Mouse (Mus musculus): ENCODE results near the gene Gtf2h4. TPM values are rescaled to one million over a fixed set of nuclear protein-coding genes. Genes with fewer than 3 reads are reported as not detected.
A peak's percentile ranks its signal among the peaks of the same experiment; 100 is the strongest.

The Gtf2h4 gene
- polyA plus RNA-seq, 1 experiment from 2014 or later, result 36.2 TPM

DNA sequence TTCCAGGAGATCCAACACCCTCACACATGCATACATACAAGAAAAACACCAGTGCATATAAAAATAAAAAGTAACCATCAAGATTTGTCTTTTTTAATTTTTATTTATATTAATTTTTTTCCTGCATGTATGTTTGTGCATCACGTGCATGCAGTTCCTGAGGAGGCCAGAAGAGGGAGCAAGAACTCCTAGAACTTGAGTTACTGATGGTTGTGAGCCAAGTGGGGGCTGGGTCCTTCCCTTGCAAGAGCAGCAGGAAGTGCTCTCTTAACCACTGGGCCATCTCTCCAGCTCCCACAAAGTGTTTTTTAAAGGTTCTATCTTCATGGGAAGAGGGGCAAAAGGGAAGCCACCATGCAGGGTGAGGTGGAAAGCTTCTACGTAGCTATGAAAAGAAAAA lies 21.8 kb upstream of the Gtf2h4 start:
- no peak overlapping the region for H3K27ac ChIP-seq
- no peak overlapping the region for H3K9ac ChIP-seq
- WGBS, result 95% methylated on average over 2 of the region's 2 CpGs
- H3K4me1 ChIP-seq, result peaks cover 34% of the 10 kb centered on the region
- no peaks in the 10 kb centered on the region for H3K27me3 ChIP-seq
- no peaks in the 10 kb centered on the region for H3K9me3 ChIP-seq
- H3K4me3 ChIP-seq, result no peak overlapping the region
- peaks cover 46% of the 10 kb centered on the region for H3K36me3 ChIP-seq
- ATAC-seq (ENCODE audit: insufficient number of reproducible peaks, low FRiP score, low TSS enrichment, low read depth), result no peak
- no peak overlapping the region for H3K4me2 ChIP-seq

GRCm38 (mm10) chr17:35693906-35694305 lies 20.4 kb upstream of the Gtf2h4 start:
- Histone ChIP-seq H3K9me3 (no peaks in the 10 kb centered on the region), H3K27ac (no peak overlapping the region), H3K4me3 (no peak overlapping the region), H3K4me1 (peaks cover 23% of the 10 kb centered on the region), H3K9ac (no peak overlapping the region), H3K36me3 (peaks cover 59% of the 10 kb centered on the region), H3K27me3 (no peaks in the 10 kb centered on the region), H3K4me2 (no peak overlapping the region)
- ATAC-seq (ENCODE audit: insufficient number of reproducible peaks, low FRiP score, low TSS enrichment, low read depth), result no peak
- 86% methylated on average over 5 of the region's 5 CpGs for WGBS

DNA sequence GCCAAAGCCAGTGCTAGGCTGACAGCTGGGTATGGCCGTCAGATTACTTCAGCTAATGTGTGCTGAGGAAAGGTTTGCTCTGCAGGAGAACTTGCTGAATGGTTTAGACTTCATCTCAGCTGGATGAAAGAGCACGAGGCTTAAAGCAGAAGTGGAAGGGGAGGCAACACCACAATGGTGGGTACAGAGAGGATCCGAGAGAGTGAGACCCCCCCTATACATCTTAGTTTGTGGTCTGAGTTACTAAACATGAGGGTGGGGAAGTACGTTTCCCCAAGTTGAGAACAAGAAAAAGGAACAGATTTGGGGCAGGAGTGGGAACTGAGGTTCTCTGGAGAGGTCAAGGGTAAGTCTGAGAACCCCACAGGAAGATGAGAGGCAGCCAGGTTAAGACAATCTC lies 18.8 kb upstream of the Gtf2h4 start:
- Histone ChIP-seq H3K4me3 (no peak overlapping the region), H3K4me1 (peaks cover 7% of the 10 kb centered on the region), H3K4me2 (no peak overlapping the region), H3K27ac (no peak overlapping the region), H3K9ac (no peak overlapping the region), H3K27me3 (no peaks in the 10 kb centered on the region), H3K36me3 (peaks cover 75% of the 10 kb centered on the region), H3K9me3 (no peaks in the 10 kb centered on the region)
- no peak for ATAC-seq (ENCODE audit: insufficient number of reproducible peaks, low FRiP score, low TSS enrichment, low read depth)
- WGBS, result 77% methylated on average over 4 of the region's 4 CpGs

- WGBS, result 72% methylated on average over 4 of the region's 4 CpGs
- H3K4me3 ChIP-seq, result no peak overlapping the region
- peaks cover 80% of the 10 kb centered on the region for H3K36me3 ChIP-seq
- ATAC-seq (ENCODE audit: insufficient number of reproducible peaks, low FRiP score, low TSS enrichment, low read depth), result no peak
- H3K9ac ChIP-seq, result no peak overlapping the region
- no peaks in the 10 kb centered on the region for H3K9me3 ChIP-seq
- H3K27ac ChIP-seq, result no peak overlapping the region
- no peak overlapping the region for H3K4me2 ChIP-seq
- no peaks in the 10 kb centered on the region for H3K27me3 ChIP-seq
- H3K4me1 ChIP-seq, result peaks cover 2% of the 10 kb centered on the region
Observed at GRCm38 (mm10) chr17:35691811-35692210, 18.3 kb upstream of the Gtf2h4 start.

DNA sequence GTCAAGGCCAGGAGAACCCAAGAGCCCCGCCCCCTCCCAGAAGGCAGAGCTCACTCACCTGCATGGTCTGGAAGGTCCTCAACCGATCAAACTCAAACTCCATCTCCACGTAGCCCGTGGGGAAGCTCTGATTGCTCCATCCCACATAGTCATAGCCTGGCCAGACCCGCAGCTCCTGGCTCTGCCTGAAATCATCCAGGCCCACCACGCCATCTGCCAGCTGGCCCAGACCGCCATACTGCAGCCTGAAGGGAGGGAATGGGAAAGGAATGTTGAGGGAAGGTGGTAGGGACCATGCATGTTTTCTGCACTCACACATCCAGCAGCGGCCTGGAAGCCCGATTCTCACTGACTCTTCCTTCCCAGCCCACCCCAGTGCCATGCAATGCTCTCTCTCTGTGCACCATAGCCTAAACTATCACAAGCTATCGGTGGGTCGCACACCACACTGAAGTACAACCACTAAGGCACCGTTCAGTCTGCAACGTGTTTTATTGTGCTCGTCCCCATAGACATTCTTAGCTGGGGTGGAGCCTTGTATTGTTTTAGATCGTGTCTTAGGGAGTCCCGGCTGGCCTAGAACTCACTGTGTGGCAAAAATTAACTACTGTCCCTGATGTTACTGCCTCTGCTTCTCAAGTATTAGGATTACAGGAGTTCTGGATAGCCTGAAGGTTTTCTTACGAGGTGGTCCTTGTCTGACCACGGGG lies 16.6 kb upstream of the Gtf2h4 start:
- 90% methylated on average over 18 of the region's 18 CpGs for WGBS
- H3K9ac ChIP-seq, result no peak overlapping the region
- H3K4me2 ChIP-seq, result no peak overlapping the region
- no peak overlapping the region for H3K4me3 ChIP-seq
- H3K9me3 ChIP-seq, result no peaks in the 10 kb centered on the region
- H3K27me3 ChIP-seq, result no peaks in the 10 kb centered on the region
- no peaks in the 10 kb centered on the region for H3K4me1 ChIP-seq
- no peak for ATAC-seq (ENCODE audit: insufficient number of reproducible peaks, low FRiP score, low TSS enrichment, low read depth)
- H3K27ac ChIP-seq, result no peak overlapping the region
- peaks cover 91% of the 10 kb centered on the region for H3K36me3 ChIP-seq

- Histone ChIP-seq H3K27me3 (no peaks in the 10 kb centered on the region), H3K9ac (no peak overlapping the region), H3K4me3 (no peak overlapping the region), H3K4me1 (no peaks in the 10 kb centered on the region), H3K36me3 (peaks cover 98% of the 10 kb centered on the region), H3K27ac (no peak overlapping the region), H3K9me3 (no peaks in the 10 kb centered on the region), H3K4me2 (no peak overlapping the region)
- WGBS, result 81% methylated on average over 25 of the region's 25 CpGs
- ATAC-seq (ENCODE audit: insufficient number of reproducible peaks, low FRiP score, low TSS enrichment, low read depth), result no peak
Observed at GRCm38 (mm10) chr17:35688347-35689175, 15.0 kb upstream of the Gtf2h4 start.

DNA sequence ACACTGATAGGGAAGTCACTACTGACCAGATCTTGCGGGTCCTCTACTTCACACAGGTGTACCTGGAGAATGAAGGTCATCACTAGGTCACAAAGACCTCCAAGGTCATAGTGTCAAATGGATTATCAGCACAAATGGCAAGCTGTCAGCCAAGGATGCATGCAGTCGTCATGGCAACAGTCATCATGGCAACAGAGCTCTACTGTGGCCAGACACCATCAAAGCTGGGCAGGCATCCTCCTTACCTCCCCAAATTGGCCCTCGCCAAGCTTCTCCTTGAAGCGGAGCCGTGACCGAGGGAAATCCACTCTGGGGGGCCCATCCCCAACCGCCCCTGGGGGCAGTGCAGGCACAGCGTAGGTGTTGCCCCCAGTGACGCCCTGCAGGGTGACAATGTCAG lies 11.5 kb upstream of the Gtf2h4 start:
- 64% methylated on average over 9 of the region's 9 CpGs for WGBS
- Histone ChIP-seq H3K4me1 (no peaks in the 10 kb centered on the region), H3K9ac (no peak overlapping the region), H3K4me3 (no peak overlapping the region), H3K36me3 (peaks cover 95% of the 10 kb centered on the region), H3K27ac (no peak overlapping the region), H3K4me2 (no peak overlapping the region), H3K9me3 (no peaks in the 10 kb centered on the region), H3K27me3 (no peaks in the 10 kb centered on the region)
- ATAC-seq (ENCODE audit: insufficient number of reproducible peaks, low FRiP score, low TSS enrichment, low read depth), result no peak

DNA sequence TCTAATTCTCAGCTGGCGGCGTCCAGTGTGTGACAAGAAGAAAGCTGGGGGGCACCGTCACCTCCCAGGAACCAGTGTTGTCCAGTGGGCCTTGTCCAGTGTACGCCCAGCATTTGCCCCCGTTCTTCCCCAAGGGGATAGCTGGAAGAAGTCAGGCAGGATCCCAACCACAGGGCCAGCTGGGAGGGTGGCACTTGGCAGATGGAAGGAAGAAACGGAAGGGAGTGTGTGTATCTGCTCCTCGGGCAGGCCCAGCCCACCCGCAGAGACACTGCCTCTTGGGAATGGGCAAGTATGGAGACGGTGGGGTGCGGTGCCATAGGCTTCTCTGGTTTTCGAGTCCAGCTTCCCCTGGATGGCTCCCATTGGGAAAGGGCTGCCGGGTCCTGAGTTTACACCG lies 8.4 kb upstream of the Gtf2h4 start:
- H3K9me3 ChIP-seq, result no peaks in the 10 kb centered on the region
- 83% methylated on average over 13 of the region's 13 CpGs for WGBS
- H3K4me1 ChIP-seq, result no peaks in the 10 kb centered on the region
- no peak overlapping the region for H3K9ac ChIP-seq
- no peak overlapping the region for H3K4me2 ChIP-seq
- no peak overlapping the region for H3K4me3 ChIP-seq
- no peak for ATAC-seq (ENCODE audit: insufficient number of reproducible peaks, low FRiP score, low TSS enrichment, low read depth)
- peaks cover 65% of the 10 kb centered on the region for H3K36me3 ChIP-seq
- no peaks in the 10 kb centered on the region for H3K27me3 ChIP-seq
- H3K27ac ChIP-seq, result no peak overlapping the region

GRCm38 (mm10) chr17:35680591-35680990 lies 7.1 kb upstream of the Gtf2h4 start:
- no peaks in the 10 kb centered on the region for H3K27me3 ChIP-seq
- peaks cover 51% of the 10 kb centered on the region for H3K36me3 ChIP-seq
- ATAC-seq (ENCODE audit: insufficient number of reproducible peaks, low FRiP score, low TSS enrichment, low read depth), result no peak
- no peak overlapping the region for H3K4me3 ChIP-seq
- H3K9me3 ChIP-seq, result no peaks in the 10 kb centered on the region
- H3K4me1 ChIP-seq, result no peaks in the 10 kb centered on the region
- H3K4me2 ChIP-seq, result no peak overlapping the region
- no peak overlapping the region for H3K9ac ChIP-seq
- 45% methylated on average over 6 of the region's 6 CpGs for WGBS
- no peak overlapping the region for H3K27ac ChIP-seq

DNA sequence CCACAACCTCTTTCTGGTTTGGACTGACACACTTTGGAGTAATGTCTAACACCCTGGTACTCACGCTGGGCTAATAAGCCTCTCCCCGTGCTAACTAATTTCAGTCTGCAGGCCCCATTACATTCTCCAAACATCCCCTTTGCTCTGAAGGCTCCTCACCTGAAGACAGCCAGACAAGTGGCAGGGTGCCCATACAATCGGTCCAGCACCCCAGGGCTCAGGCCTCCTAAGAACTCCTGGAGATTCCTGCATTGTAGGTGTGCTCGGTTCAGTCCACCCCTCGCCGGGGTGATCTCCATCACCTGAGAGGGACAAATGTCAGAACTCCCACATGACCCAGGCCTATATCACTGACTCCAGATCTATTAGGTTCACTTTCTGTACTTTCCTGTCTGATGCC lies 1.0 kb downstream of the Gtf2h4 start:
- Histone ChIP-seq H3K4me3 (peak overlapping the region; percentile 74; the same call in 1 of the 2 replicates), H3K36me3 (peaks cover 9% of the 10 kb centered on the region; the same call in 1 of the 2 replicates), H3K27me3 (no peaks in the 10 kb centered on the region), H3K4me2 (peak overlapping the region; percentile 83; the same call in 1 of the 2 replicates), H3K9me3 (no peaks in the 10 kb centered on the region), H3K27ac (no peak overlapping the region), H3K9ac (0 out of 2 replicates have a peak overlapping the region, but pooled peaks have one; percentile 89), H3K4me1 (peaks cover 18% of the 10 kb centered on the region)
- ATAC-seq (ENCODE audit: insufficient number of reproducible peaks, low FRiP score, low TSS enrichment, low read depth), result no peak
- 87% methylated on average over 6 of the region's 6 CpGs for WGBS

DNA sequence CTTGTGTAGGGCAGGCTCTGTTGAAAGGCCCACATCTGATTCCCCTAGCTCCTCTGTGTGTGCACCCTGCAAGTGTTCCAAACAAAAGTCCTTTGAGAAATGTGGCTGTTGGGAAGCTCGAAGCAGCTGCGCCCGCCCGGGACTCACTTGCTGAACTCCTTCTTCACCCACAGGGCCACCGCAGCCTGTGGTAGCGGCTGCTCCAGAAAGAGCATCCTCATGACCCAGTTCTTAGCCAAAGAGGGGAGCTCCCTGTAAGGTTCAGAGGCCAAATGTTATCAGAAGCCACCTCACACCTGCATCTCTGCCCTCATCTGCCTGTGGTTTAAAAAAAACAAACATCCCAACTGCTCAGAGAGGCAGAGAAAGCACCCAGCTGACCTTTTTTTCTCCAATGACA lies 1.7 kb downstream of the Gtf2h4 start:
- Histone ChIP-seq H3K9ac (no peak overlapping the region), H3K36me3 (peaks cover 9% of the 10 kb centered on the region; the same call in 1 of the 2 replicates), H3K9me3 (no peaks in the 10 kb centered on the region), H3K4me2 (no peak overlapping the region), H3K4me3 (no peak overlapping the region), H3K27me3 (no peaks in the 10 kb centered on the region), H3K27ac (no peak overlapping the region), H3K4me1 (peaks cover 20% of the 10 kb centered on the region)
- 92% methylated on average over 6 of the region's 6 CpGs for WGBS
- ATAC-seq (ENCODE audit: insufficient number of reproducible peaks, low FRiP score, low TSS enrichment, low read depth), result no peak

DNA sequence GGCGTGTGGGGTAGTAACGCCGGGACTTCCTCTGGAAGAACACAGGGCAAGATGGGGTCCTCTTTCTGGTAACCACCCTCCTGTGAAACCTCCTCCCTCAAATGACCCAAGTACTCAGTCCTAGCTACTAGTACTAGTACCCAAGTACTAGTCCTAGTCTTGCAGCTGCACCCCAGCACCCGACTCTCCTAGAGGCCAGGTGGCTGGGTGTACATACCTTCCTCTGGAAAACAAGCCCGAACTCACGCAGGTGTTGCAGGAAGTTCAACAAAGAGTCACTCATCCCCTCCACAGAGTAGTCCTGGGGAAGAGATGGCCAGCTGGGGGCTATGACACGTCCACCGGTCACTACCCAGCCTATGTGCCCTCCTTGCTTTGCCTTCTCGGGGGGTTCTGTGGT lies 3.8 kb downstream of the Gtf2h4 start:
- Histone ChIP-seq H3K27me3 (no peaks in the 10 kb centered on the region), H3K4me3 (no peak overlapping the region), H3K9ac (no peak overlapping the region), H3K4me1 (peaks cover 30% of the 10 kb centered on the region), H3K4me2 (no peak overlapping the region), H3K36me3 (peaks cover 10% of the 10 kb centered on the region), H3K27ac (no peak overlapping the region), H3K9me3 (no peaks in the 10 kb centered on the region)
- 89% methylated on average over 9 of the region's 9 CpGs for WGBS
- ATAC-seq (ENCODE audit: insufficient number of reproducible peaks, low FRiP score, low TSS enrichment, low read depth), result no peak

Measured in limb, embryonic 15.5 days (tissue).